Mouse (Mus musculus) layer of hippocampus, adult 18-20 months (tissue): ENCODE data around the gene Srr. TPM values are rescaled to one million over a fixed set of nuclear protein-coding genes. Genes with fewer than 3 reads are reported as not detected.
A peak's percentile ranks its signal among the peaks of the same experiment; 100 is the strongest.

Experiments
- DNase-seq, 2 experiments: peaks; one replicate each; pipeline ENCODE4 v3.0.0; 2022; ENCODE audit warnings: low spot score in 2 of 2
- total RNA-seq, 2 experiments: library from RNA; stranded (reverse); gene quantifications; 2 replicates each; pipeline ENCODE4 v1.2.3; 2021

Gene Srr
- total RNA-seq, 2 experiments from 2014 or later, result 87.5 to 94.8 TPM

DNA sequence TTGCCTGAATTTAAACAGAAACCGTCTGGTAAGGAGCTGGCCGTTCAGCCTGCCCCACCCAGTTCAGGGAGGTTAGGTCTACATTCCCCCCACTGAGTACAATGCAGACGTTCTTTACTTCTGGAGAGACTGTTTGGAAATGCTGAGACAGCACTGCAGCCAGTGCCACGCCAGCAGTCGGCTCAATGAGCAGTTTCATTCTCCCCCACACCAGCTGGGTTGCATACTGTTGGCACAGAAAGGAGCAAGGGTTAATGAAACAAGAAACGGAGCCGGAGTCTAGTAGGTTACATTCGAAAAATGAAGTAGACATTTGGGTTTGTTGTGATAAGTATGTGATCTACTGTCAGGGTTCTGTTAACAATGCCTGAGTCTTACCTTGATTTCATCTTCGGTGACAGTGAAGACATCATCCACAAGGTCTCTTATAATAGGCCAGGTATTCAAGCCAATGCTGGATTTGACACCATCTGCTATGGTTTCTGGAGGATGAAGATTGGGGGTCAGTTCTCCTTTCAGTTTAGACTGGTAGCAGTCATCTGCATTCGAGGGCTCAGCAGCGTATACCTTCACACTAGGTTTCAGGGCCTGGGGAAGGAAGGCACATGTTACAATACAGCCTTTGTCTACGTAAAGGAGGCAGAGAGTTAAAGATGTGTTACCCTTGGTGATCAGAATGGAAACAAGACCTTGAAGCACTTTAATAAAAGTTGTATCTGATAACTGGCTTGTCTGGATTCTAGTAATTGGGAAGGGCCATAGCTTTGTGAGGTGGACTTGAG, 16.9 kb downstream of the Srr start:
- DNase-seq, result peak in 1 of 2 experiments; percentile 26

- DNase-seq, result no peak
Measured at GRCm38 (mm10) chr11:74907850-74908249, 17.9 kb downstream of the Srr start.

DNA sequence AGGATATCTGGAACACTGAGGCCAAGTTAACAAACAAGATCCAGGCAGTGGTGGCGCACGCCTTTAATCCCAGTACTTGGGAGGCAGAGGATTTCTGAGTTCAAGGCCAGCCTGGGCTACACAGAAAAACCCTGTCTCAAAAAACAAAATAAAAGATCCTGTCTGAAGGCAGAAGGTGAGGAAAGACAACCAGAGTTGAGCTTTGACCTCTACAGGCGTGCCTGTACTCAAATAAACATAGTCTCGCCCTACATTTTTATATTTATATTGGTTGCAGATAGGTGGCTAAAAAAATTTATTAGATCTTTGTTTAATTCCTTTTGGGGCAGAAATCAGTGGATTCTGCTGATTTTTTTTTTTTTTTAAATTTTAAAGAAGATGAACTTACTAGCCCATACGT, 23.3 kb downstream of the Srr start:
- no peak for DNase-seq

DNA sequence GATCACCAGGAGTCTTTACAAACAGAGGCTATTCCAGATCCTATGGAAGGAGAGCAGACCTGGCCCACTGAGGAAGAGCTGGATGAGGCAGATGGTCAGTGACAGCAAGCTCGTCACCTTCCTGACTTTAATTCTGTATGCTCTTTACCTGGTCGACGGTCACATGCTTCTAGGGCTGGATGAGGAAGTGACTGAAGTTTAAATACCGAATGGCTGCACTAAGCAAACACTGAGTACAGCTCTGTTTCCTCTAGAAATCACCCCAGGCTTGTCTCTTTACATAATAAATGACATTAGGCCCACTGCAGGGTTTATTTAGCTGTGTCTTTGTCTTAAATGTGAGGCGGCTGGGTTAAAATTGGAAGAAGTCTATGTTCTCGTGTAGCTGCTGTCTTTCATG, 24.2 kb downstream of the Srr start:
- no peak for DNase-seq

- no peak for DNase-seq
Measured at GRCm38 (mm10) chr11:74898517-74898827, 27.3 kb downstream of the Srr start.

GRCm38 (mm10) chr11:74897678-74898516, 27.9 kb downstream of the Srr start, which contains the start of gene Tsr1:
Gene Tsr1 (plus strand): TSS chr11:74898071.
- DNase-seq, result peak; percentile 78 to 90

DNA sequence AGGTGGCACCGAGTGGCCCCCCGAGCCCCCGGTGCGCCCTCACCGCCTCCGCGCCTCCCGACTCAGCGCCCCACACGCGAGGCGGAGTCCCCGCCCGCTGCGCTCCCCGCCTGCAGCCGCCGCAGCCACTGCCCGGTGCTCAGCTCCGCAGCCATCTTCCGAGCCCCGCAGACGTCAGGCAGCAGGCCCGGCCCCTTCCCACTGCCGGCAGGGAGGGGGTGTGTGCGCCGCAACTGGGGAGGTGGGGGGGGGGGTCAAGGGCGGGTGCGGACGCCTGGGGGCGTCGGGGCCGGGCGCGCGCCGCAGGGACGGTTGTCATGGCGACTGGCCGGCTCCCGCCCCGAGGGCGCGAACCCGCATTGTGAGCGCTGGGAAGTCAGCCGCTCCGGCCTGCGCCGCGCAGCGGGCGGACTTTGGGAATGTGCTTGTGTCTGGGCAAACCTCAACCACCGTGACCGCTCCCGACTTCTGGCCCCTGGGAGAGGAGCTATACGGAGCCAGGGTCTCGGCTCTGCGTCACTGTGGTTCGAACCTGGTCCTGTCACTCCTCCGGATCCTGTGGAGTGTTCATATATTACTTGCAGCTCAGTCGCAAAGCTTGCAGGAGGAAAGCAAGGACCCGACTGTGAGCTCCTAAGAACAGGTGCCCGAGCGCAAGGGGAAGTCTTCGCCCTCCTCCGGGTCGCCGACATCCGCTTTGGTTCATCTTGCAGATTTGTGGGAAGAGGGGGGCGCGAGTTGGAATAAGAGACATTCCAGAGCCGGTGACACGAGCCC, 28.7 kb downstream of the Srr start, which contains the start of gene Sgsm2:
Sgsm2 (minus strand) TSS at position 160 of the 777 bp plus-strand sequence.
- DNase-seq, result peak; percentile 62 to 70

DNA sequence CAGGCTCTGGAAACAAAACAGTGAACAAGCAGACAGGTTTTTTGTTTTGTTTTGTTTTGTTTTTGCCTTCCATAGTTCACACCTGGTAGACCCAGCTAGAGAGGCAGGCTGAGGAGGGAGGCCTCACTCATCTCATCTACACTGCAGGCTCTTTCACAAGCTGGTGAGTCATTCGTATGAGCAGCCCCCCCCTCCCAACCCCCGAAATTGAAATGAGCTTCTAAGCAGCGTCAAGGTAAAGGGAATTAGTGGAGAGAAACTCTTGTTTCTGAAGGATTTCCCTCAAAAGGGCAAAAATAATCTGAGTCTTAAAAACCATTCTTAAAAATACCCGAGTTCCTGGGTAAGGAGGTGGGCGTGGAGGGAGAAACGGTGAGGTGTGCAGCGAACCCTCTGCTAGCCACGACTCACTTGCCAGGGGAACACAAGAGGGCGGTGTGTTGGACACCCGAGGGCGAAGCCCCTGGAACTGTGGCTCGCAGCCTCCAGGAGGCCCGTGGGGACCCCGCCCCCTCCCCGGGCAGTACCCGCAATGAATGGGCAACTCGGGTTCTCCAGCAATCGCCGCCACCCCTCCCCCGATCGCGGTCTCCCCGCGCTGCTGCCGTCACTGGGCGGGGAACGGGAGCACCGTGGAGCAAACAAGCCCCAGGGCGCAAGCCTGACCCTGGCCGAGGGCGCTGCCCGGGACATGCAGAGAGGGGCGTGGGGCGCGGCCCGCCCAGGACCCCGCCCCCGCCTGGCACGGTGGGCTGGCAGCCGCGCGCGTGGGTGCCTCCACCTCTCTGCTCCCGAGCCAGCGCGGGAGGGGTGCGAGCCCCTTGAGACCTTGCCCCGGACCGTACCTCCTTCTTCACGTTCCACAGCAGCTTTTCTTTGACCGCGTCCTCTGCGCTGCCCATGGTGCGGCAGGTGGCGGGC, 29.5 kb downstream of the Srr start:
- DNase-seq, result peak; percentile 40 to 68

DNA sequence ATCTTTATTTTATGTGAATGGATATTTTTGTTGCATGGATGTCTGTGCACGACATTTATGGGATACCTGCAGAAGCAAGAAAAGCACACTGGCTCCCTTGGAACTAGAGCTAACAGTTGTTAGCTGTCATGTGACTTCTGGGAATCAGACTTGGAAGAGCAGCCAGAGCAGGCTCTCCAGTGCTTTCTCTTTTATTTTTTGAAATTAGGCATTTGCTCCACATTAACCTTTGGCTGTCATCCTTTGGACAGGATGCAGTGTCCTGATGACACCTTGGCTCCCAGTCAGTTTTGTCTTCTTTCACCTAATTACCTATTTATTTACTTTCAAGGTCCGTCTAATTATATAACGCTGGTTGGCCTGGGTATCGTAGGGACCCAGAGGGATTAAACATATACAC, 31.1 kb downstream of the Srr start:
- DNase-seq, result no peak

GRCm38 (mm10) chr11:74883098-74883497, 42.6 kb downstream of the Srr start:
- DNase-seq, result no peak

DNA sequence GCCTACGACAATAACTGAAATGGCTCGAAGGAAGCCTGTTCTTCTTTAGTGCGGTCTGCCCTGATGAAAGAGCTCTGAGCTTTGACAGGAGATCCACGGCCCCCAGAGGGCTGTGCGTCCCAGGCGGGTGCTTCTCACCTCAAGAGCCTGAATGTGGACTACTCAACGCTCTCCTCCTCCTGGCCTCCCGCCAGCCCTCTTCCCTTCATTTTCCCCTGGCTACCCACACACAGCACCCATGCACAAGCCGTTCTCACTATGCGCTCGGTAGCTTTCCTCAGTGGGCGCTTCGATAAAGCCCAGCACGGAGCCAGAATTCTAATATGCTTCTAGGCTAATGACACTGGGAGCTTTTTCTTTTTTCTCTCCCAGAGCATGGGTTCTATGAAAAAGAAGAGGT, 43.8 kb downstream of the Srr start:
- DNase-seq, result peak; percentile 55 to 70

- DNase-seq, result no peak
Measured at GRCm38 (mm10) chr11:74880999-74881398, 44.7 kb downstream of the Srr start.

GRCm38 (mm10) chr11:74876801-74877200, 48.9 kb downstream of the Srr start:
- DNase-seq, result peak; percentile 78 to 81

- peak; percentile 64 to 82 for DNase-seq
Measured at GRCm38 (mm10) chr11:74874630-74875029, 51.1 kb downstream of the Srr start.

GRCm38 (mm10) chr11:74870991-74871622, 54.6 kb downstream of the Srr start:
- peak; percentile 64 to 82 for DNase-seq

DNA sequence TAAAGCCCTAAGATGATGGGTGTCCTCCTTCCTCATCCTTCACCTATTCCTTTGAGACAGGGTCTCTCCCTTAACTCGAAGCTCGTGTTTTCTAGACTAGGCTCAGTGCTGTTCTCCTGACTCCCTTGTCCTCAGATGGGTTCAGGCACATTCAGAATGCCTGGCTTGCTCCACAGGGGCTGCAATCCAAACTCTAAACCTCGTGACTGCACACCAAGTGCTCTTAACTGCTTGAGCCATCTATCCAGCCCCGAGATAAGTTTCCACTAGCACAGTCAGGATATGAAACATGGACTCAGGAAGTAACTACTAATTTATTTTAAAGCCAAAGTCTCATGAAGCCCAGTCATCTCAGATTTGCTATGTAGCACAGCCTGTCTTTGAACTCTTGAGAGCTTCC, 55.2 kb downstream of the Srr start:
- DNase-seq, result no peak

DNA sequence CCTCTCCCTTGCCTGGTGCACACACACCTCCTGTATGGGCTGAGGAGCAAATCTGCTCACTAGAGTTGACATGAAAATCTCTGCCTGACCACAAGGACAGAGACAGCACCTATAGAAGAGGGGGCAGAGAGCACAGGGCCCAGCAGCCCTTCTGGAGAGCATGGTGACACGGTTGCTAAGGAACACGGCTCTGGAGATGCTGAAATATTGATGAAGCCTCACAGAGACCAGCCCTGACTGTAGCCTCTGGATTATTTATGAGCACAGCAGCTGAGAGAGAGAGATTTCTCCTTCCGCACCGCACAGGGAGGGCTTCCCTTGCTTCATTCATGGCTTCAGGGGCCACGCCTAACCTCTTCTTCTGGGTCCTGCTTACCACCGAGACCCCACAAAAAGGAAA, 56.1 kb downstream of the Srr start:
- no peak for DNase-seq

DNA sequence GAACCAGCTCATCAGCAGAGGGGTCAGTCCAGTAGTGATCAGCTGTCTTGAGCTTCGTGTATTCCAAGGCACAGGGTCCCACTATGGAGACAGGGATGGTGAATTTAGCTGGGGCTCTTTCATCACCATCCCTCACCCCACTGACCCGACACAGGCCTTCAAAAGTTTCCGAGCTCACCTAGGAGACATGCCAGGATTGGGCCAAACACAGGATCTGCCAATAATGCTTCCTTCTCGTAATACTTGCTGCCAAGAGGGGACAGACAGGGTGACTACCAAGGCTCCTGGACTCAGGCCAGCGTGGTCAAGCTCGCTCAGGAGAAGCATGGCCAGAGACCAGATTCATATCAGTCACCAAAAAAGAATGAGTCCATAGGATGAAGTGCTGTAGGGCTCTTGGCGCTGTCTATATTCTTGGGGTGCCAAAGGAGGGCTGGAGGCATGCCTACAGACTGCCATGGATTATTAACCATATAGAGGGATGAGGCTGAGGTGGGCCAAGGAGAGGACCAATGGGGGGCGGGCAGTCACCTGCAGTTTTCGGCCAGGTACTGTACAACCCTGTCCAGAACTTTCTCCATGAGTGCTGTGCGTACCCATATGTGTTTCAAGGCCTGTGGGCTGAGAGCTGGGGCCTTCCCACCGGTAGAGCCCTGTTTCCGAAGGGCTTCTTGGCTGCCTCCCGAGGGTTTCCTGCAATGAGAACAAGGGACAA, 57.5 kb downstream of the Srr start:
- no peak for DNase-seq

DNA sequence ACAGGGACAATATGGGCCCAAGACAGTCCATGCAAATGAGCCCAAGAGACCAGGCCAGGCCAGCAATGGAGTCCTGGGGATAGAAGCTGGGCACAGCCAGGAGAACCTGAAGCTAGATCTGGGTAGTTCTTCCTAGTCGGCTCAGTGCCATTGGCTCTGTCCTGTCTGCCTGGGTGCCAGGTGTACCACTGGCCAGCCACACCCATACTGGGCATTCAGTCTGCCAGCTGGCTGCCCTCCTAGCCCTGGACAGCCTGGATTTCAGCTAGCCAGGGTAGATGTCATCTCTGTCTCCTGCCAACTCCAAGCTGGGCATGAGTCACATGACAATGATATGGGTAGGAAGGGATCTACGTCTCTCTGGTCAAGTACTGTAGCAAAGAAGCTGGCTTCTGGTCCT, 58.6 kb downstream of the Srr start:
- DNase-seq, result no peak
